Mouse (Mus musculus) MEL (cell line): ENCODE measurements at regions not wholly inside any gene's neighbourhood (a gene's known extent, or its start where the extent isn't known, plus 50 kb on each side); places are given as distances from the start of the nearest gene placed in this dataset.

Source experiments
- DNase-seq: peaks from one replicate; pipeline ENCODE4 v3.0.0; 2011; ENCODE audit warnings: low read depth, low spot score
- H3K27ac ChIP-seq: 2 replicates; pipeline ENCODE4 v1.5.1; 2012; ENCODE audit warnings: low read depth, mild to moderate bottlenecking, control low read depth, low read length, moderate library complexity; ENCODE audit not compliant: control insufficient read depth
- H3K27me3 ChIP-seq, 2 experiments: fragments of 150-350 bp in 1 of 2; sonication (generic) in 1 of 2; 2 replicates each; pipeline ENCODE4 v1.6.1; 2012; ENCODE audit warnings: low read length in 2 of 2, mild to moderate bottlenecking in 2 of 2, improper control_type of control experiment in 1 of 2, moderate library complexity in 1 of 2; ENCODE audit not compliant: insufficient read depth in 2 of 2, control insufficient read depth in 1 of 2
- H3K36me3 ChIP-seq, 2 experiments: 2 replicates each; pipeline ENCODE4 v1.6.1; 2012 to 2014; ENCODE audit warnings: low read length in 2 of 2, improper control_type of control experiment in 1 of 2, inconsistent platforms in 1 of 2, mild to moderate bottlenecking in 1 of 2; ENCODE audit not compliant: insufficient read depth in 2 of 2, control insufficient read depth in 1 of 2
- H3K4me1 ChIP-seq, 2 experiments: fragments of 150-350 bp in 1 of 2; sonication (generic) in 1 of 2; 2 replicates each; pipeline ENCODE4 v1.6.1; 2012; ENCODE audit warnings: low read length in 2 of 2, improper control_type of control experiment in 1 of 2, mild to moderate bottlenecking in 1 of 2; ENCODE audit not compliant: insufficient read depth in 2 of 2, control insufficient read depth in 1 of 2
- H3K4me3 ChIP-seq, 2 experiments: fragments of 150-350 bp in 1 of 2; sonication (generic) in 1 of 2; 2 replicates each; pipeline ENCODE4 v1.5.1; 2012; ENCODE audit warnings: low read depth in 2 of 2, low read length in 2 of 2, mild to moderate bottlenecking in 2 of 2, moderate library complexity in 2 of 2, control low read depth in 1 of 2, improper control_type of control experiment in 1 of 2; ENCODE audit not compliant: control insufficient read depth in 1 of 2, insufficient read depth in 1 of 2
- H3K79me2 ChIP-seq: 2 replicates; pipeline ENCODE4 v1.6.1; 2012; ENCODE audit warnings: mild to moderate bottlenecking, low read length, moderate library complexity; ENCODE audit not compliant: control insufficient read depth, poor library complexity, insufficient read depth
- H3K9ac ChIP-seq: 2 replicates; pipeline ENCODE4 v1.6.1; 2012; ENCODE audit warnings: low read depth, mild to moderate bottlenecking, control low read depth, low read length, moderate library complexity; ENCODE audit not compliant: control insufficient read depth, poor library complexity, severe bottlenecking
- H3K9me3 ChIP-seq: fragments of 150-350 bp; sonication (generic); replicated peaks from 2 replicates; pipeline ENCODE4 v1.6.1; 2012; ENCODE audit warnings: mild to moderate bottlenecking, low read length, improper control_type of control experiment, moderate library complexity; ENCODE audit not compliant: insufficient read depth
- BHLHE40 ChIP-seq: IDR thresholded peaks from 2 replicates; pipeline ENCODE4 v1.6.1; 2012; ENCODE audit warnings: low read depth, mild to moderate bottlenecking, inconsistent platforms, low read length, improper control_type of control experiment, borderline replicate concordance
- CHD1 ChIP-seq: IDR thresholded peaks from 2 replicates; pipeline ENCODE4 v1.6.1; 2012; ENCODE audit warnings: low read depth, mild to moderate bottlenecking, inconsistent platforms, low read length, improper control_type of control experiment
- E2F4 ChIP-seq: IDR thresholded peaks from 2 replicates; pipeline ENCODE4 v1.6.1; 2011; ENCODE audit warnings: low read depth, low read length, improper control_type of control experiment, borderline replicate concordance
- ELF1 ChIP-seq: IDR thresholded peaks from 2 replicates; pipeline ENCODE4 v1.6.1; 2014; ENCODE audit warnings: low read depth, mild to moderate bottlenecking, inconsistent platforms, low read length, improper control_type of control experiment, moderate library complexity
- EP300 ChIP-seq, 2 experiments: IDR thresholded peaks; 2 replicates each; pipeline ENCODE4 v1.6.1; 2011; ENCODE audit warnings: improper control_type of control experiment in 2 of 2, low read length in 2 of 2, low read depth in 1 of 2, mild to moderate bottlenecking in 1 of 2
- ETS1 ChIP-seq: IDR thresholded peaks from 2 replicates; pipeline ENCODE4 v1.6.1; 2012; ENCODE audit warnings: low read depth, mild to moderate bottlenecking, inconsistent platforms, low read length, improper control_type of control experiment, moderate library complexity
- KAT2A ChIP-seq: conservative IDR thresholded peaks from 2 replicates; pipeline ENCODE4 v1.6.1; 2012; ENCODE audit warnings: low read depth, low read length, improper control_type of control experiment, inconsistent platforms
- MAFK ChIP-seq: IDR thresholded peaks from 2 replicates; pipeline ENCODE4 v1.6.1; 2011; ENCODE audit warnings: low read depth, mild to moderate bottlenecking, low read length, improper control_type of control experiment, borderline replicate concordance
- MAZ ChIP-seq: IDR thresholded peaks from 2 replicates; pipeline ENCODE4 v1.6.1; 2012; ENCODE audit warnings: low read depth, mild to moderate bottlenecking, inconsistent platforms, low read length, improper control_type of control experiment
- MEF2A ChIP-seq: IDR thresholded peaks from 2 replicates; pipeline ENCODE4 v1.6.1; 2014; ENCODE audit warnings: low read depth, mild to moderate bottlenecking, inconsistent platforms, low read length, improper control_type of control experiment; ENCODE audit not compliant: poor library complexity, insufficient replicate concordance, severe bottlenecking; ENCODE audit errors: extremely low read depth
- MXI1 ChIP-seq: IDR thresholded peaks from 2 replicates; pipeline ENCODE4 v1.6.1; 2011; ENCODE audit warnings: mild to moderate bottlenecking, low read depth, low read length, improper control_type of control experiment
- MYC ChIP-seq: IDR thresholded peaks from 2 replicates; pipeline ENCODE4 v1.6.1; 2011; ENCODE audit warnings: low read depth, mild to moderate bottlenecking, low read length, improper control_type of control experiment, moderate library complexity
- NELFE ChIP-seq: IDR thresholded peaks from 2 replicates; pipeline ENCODE4 v1.6.1; 2011; ENCODE audit warnings: low read depth, low read length, improper control_type of control experiment
- NRF1 ChIP-seq: IDR thresholded peaks from 2 replicates; pipeline ENCODE4 v1.6.1; 2014; ENCODE audit warnings: low read depth, mild to moderate bottlenecking, inconsistent platforms, low read length, improper control_type of control experiment, moderate library complexity; ENCODE audit not compliant: poor library complexity, insufficient read depth, severe bottlenecking
- POLR2AphosphoS2 ChIP-seq: IDR thresholded peaks from 2 replicates; pipeline ENCODE4 v1.6.1; 2011; ENCODE audit warnings: low read length, improper control_type of control experiment
- RCOR1 ChIP-seq: IDR thresholded peaks from 2 replicates; pipeline ENCODE4 v1.6.1; 2012; ENCODE audit warnings: low read depth, mild to moderate bottlenecking, inconsistent platforms, low read length, improper control_type of control experiment
- SIN3A ChIP-seq: IDR thresholded peaks from 2 replicates; pipeline ENCODE4 v1.6.1; 2012; ENCODE audit warnings: low read length, improper control_type of control experiment, inconsistent platforms
- SMC3 ChIP-seq: IDR thresholded peaks from 2 replicates; pipeline ENCODE4 v1.6.1; 2011; ENCODE audit warnings: low read depth, low read length, improper control_type of control experiment
- TAL1 ChIP-seq: IDR thresholded peaks from 2 replicates; pipeline ENCODE4 v1.6.1; 2012; ENCODE audit warnings: mild to moderate bottlenecking, inconsistent platforms, low read length, moderate library complexity, mixed read lengths
- TBP ChIP-seq: IDR thresholded peaks from 2 replicates; pipeline ENCODE4 v1.8.0; 2011; ENCODE audit warnings: low read depth, low read length, improper control_type of control experiment
- TCF12 ChIP-seq: IDR thresholded peaks from 2 replicates; pipeline ENCODE4 v1.6.1; 2014; ENCODE audit warnings: low read depth, mild to moderate bottlenecking, inconsistent platforms, low read length, improper control_type of control experiment, moderate library complexity
- UBTF ChIP-seq: IDR thresholded peaks from 2 replicates; pipeline ENCODE4 v1.6.1; 2012; ENCODE audit warnings: low read depth, mild to moderate bottlenecking, inconsistent platforms, low read length, improper control_type of control experiment, moderate library complexity, borderline replicate concordance; ENCODE audit not compliant: insufficient read depth
- USF2 ChIP-seq, 2 experiments: IDR thresholded peaks; 2 replicates each; pipeline ENCODE4 v1.6.1; 2011 to 2012; ENCODE audit warnings: improper control_type of control experiment in 2 of 2, low read length in 2 of 2, borderline replicate concordance in 1 of 2, inconsistent platforms in 1 of 2, low read depth in 1 of 2, mild to moderate bottlenecking in 1 of 2; ENCODE audit not compliant: insufficient read depth in 1 of 2
- ZMIZ1 ChIP-seq: IDR thresholded peaks from 2 replicates; pipeline ENCODE4 v1.6.1; 2012; ENCODE audit warnings: low read depth, mild to moderate bottlenecking, inconsistent platforms, low read length, improper control_type of control experiment, moderate library complexity
- ZNF384 ChIP-seq: IDR thresholded peaks from 2 replicates; pipeline ENCODE4 v1.6.1; 2012; ENCODE audit warnings: low read depth, mild to moderate bottlenecking, inconsistent platforms, low read length, improper control_type of control experiment

GRCm38 (mm10) chr5:120024071-120024470 lies 92.2 kb upstream of the Rbm19 start:
- peak; percentile 73 for DNase-seq
- Histone ChIP-seq H3K79me2 (no peaks in the 10 kb centered on the region), H3K9ac (peak overlapping the region; percentile 9; the same call in 1 of the 2 replicates), H3K4me3 (peak overlapping the region; percentile 17 to 31; a peak in 3 of 4 replicates), H3K27me3 (no peaks in the 10 kb centered on the region), H3K9me3 (no peaks in the 10 kb centered on the region), H3K36me3 (peaks cover 0 to 7% of the 10 kb centered on the region in 2 experiments; a peak in 2 of 4 replicates), H3K27ac (peak overlapping the region; percentile 40), H3K4me1 (peaks cover 3 to 5% of the 10 kb centered on the region in 2 experiments; a peak in 3 of 4 replicates)
- TF ChIP-seq EP300 (IDR thresholded peaks at IDR 0.05; ENCODE audit: low read depth in 1 of 2, low read length in 2 of 2) (peak in 1 of 2 experiments; percentile 54; a peak in 1 of 4 replicates), USF2 (IDR thresholded peaks at IDR 0.05; ENCODE audit: borderline replicate concordance in 1 of 2, insufficient read depth in 1 of 2, low read depth in 1 of 2, low read length in 2 of 2) (no peak), NELFE (no peak), ETS1 (0 out of 2 replicates have a peak, but pooled peaks have one; percentile 10), TAL1 (no peak), ELF1 (no peak), POLR2AphosphoS2 (no peak), MYC (no peak), TBP (no peak), UBTF (no peak), TCF12 (0 out of 2 replicates have a peak, but pooled peaks have one; percentile 14), MXI1 (no peak), MAZ (peak; percentile 58; the same call in 1 of the 2 replicates), ZMIZ1 (no peak), E2F4 (no peak), MEF2A (no peak), ZNF384 (no peak), MAFK (no peak), KAT2A (no peak), SMC3 (no peak), SIN3A (no peak), BHLHE40 (no peak), CHD1 (no peak), NRF1 (no peak), RCOR1 (no peak)
- TF ChIP-seq, all 39 proteins: peak for 4
